Mouse (Mus musculus) olfactory bulb, adult 2 months (tissue): ENCODE data around the gene Vps13a. TPM values are rescaled to one million over a fixed set of nuclear protein-coding genes. Genes with fewer than 3 reads are reported as not detected.
"Not testable (repeated sequence)": the region's sequence is repeated elsewhere in the genome, so short reads cannot be mapped to it uniquely, and the experiment has no call there.

Source experiments
- H3K27ac ChIP-seq: fragments of 200-500 bp; 2 replicates; pipeline ENCODE4 v1.5.1; 2012; ENCODE audit warnings: low read depth, low read length; ENCODE audit not compliant: insufficient read depth
- H3K4me1 ChIP-seq: fragments of 200-500 bp; 2 replicates; pipeline ENCODE4 v1.6.1; 2012; ENCODE audit warnings: low read length; ENCODE audit not compliant: control insufficient read depth, insufficient read depth
- H3K4me3 ChIP-seq: fragments of 200-500 bp; 2 replicates; pipeline ENCODE4 v1.5.1; 2012; ENCODE audit warnings: mild to moderate bottlenecking, low read depth, low read length, moderate library complexity; ENCODE audit not compliant: insufficient read depth
- CTCF ChIP-seq: fragments of 200-500 bp; IDR thresholded peaks from 2 replicates; pipeline ENCODE4 v1.5.1; 2012; ENCODE audit warnings: low read depth, mild to moderate bottlenecking, low read length, moderate library complexity; ENCODE audit not compliant: insufficient read depth
- POLR2A ChIP-seq: fragments of 200-500 bp; IDR thresholded peaks from 2 replicates; pipeline ENCODE4 v1.6.1; 2012; ENCODE audit warnings: mild to moderate bottlenecking, low read depth, low read length, moderate library complexity; ENCODE audit not compliant: insufficient read depth
- WGBS: fragments of 180-500 bp; shearing (Covaris S2); methylation state at CpG from one replicate; pipeline ENCODE4 v1.1.7; 2018; 5-methylcytosine and 5-hydroxymethylcytosine counted together
- polyA plus RNA-seq: library from polyadenylated mRNA; stranded (reverse); fragments of >200 nt; gene quantifications from 2 replicates; pipeline ENCODE4 v1.2.4, GENCODE M21; 2012; ENCODE audit warnings: low replicate concordance; ENCODE audit not compliant: missing spikeins, insufficient read depth, insufficient read length

Vps13a gene
- polyA plus RNA-seq, 1 experiment, result not detected

DNA sequence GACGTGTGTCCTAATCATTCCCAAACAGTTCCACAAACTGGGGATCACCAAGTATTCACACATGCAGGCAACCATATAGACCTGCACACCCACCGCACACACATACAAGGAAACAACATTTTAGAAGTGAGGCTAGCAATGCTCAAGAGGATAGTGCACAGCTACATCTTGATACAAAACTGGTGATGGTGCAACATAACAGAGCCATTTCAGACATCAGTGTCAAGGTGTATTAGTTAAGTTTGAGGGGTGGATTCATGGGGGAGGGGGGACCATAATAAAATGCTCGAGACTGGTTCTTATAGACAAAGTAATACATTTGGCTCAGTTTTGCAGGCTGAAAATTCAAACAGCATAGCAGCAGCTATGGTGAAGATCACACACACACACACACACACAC is 2.8 kb downstream of the Vps13a start:
- Histone ChIP-seq H3K27ac (no peak overlapping the region), H3K4me1 (peaks cover 5% of the 10 kb centered on the region; the same call in 1 of the 2 replicates), H3K4me3 (no peak overlapping the region)
- WGBS, result 75% methylated on average over 3 of the region's 3 CpGs
- TF ChIP-seq POLR2A, result no peak
- TF ChIP-seq CTCF, result no peak

DNA sequence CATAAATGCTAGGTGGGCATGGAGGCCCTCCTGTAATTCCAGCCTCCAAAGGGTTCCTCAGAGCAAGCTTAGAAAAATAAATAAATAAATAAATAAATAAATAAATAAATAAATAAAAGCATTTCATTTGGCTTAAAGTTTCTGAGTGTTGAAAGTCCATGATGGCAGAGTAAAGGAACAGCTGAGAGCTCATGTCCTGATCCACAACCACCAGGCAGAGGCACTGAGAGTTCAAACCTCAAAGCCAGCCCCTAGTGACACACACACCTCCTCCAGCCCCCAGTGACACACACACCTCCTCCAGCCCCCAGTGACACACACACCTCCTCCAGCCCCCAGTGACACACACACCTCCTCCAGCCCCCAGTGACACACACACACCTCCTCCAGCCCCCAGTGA is 3.3 kb downstream of the Vps13a start:
- H3K4me1 ChIP-seq, H3K4me3 ChIP-seq, H3K27ac ChIP-seq: not testable (repeated sequence)

DNA sequence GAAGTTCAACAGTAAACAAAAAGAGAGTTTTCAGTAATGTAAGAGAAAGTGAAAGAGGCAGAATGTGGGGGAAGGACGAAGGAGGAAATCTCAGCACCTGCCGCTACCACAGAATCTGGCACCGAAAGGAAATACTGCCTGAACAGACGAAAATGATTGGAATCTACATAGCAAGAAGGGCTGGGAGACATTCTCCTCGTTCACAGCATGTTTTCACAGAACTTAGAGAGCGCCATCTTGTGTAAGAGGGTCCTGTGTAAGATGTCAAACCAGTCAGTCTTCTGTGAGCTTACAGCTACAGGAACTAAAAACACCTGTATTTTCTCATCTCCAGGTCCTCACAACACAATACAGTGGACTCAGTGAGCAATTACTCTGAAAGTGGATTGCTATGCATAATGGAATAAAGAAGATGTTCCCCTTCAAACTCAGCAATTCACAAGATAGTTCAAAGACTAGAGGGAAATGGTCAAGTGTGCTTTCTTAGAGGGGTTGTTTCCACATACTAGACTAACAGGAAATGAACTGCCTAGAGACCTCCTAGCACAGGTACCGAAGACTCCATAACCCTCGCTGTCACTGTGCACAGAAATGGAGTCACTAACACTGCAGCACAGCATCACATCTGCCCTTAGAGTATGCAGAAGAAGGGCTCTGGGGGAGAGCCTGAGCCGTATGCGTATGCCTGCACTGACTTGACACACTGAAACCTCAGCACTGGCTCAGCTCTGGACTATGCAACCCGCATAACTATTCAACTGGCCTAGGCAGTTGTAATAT is 7.3 kb downstream of the Vps13a start:
- WGBS, result 68% methylated on average over 11 of the region's 11 CpGs
- peaks cover under 1% of the 10 kb centered on the region; the same call in 1 of the 2 replicates for H3K4me1 ChIP-seq
- H3K27ac ChIP-seq, result no peak overlapping the region
- H3K4me3 ChIP-seq, result no peak overlapping the region
- TF ChIP-seq POLR2A (no peak), CTCF (no peak)

DNA sequence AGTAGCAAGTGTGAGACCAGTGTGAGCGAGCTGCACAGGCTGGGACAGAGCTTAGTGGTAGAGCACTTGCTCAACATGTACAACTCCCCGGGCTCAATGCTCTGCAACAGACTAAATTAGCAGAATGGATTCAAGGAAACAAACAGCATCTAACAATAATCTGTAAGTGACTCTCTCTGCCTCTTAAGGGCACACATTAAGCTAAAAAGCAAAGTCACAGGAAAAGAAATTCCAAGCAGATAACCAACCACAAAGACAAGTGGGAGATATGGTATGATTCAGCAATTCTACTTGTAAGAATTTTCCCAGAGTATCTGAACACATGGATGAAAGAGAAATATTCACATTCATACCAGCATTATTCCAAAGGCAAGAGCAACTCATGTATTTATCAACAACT is 13.3 kb downstream of the Vps13a start:
- WGBS, result 71% methylated on average over 2 of the region's 2 CpGs
- TF ChIP-seq CTCF (no peak), POLR2A (no peak)
- H3K27ac ChIP-seq, result no peak overlapping the region

DNA sequence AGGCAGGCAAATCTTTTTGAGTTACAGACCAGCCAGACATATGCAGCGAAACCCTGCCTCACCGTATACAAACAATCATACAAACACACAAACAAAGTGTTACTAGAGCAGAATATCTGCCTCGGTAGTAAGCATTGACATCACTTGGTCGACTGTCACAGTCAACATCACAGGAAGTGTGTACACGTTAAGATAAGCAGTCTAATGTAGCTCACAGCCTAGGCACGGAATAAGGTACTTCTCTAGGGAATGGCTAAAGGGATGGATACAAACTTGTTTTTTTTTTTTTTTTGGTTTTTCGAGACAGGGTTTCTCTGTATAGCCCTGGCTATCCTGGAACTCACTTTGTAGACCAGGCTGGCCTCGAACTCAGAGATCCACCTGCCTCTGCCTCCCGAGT is 23.3 kb downstream of the Vps13a start:
- WGBS, result 95% methylated on average over 9 of the region's 9 CpGs
- H3K4me3 ChIP-seq, H3K4me1 ChIP-seq, H3K27ac ChIP-seq: not testable (repeated sequence)

More for the DNA sequence above, 13.3 kb downstream of the Vps13a start:
- Histone ChIP-seq H3K4me3 (no peak overlapping the region), H3K4me1 (no peaks in the 10 kb centered on the region)

DNA sequence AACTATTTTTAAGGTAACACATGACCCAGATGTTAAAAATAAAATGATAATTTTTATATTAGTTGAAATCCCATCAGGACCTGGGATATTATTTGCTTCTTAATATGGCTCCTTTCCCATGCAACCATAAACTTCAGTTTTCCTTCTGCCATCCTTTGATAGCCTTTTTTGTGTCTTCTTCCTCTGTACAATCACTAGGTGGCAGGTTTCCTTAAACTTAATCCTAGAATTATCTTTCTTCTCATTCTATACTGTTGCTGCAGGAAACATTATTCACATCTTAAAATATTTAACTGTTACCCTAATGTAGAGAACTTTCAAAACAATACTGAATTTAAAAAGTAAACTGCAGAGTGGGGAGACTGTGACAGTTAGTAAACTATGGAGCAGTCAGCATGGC is 24.9 kb downstream of the Vps13a start:
- TF ChIP-seq POLR2A (no peak), CTCF (no peak)
- H3K4me3 ChIP-seq, result no peak overlapping the region

DNA sequence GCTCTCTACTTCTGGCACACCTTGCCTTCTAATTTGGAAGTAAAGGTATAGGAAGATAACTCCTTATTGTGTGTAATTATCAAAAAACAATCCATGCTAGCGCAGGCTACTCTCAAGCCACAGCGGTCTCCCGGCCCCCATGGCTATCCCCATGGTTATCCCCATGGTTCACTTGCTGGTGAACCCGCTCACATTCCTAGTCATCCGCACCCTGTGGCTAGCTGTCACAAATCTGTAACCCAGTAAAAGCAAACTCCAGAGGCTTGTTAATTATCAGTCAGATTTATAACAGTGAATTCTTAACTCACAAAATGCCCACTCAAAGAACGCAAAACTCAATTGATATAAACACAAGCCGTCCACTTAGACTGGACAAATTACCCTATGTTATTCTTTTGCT is 25.5 kb downstream of the Vps13a start:
- Histone ChIP-seq H3K4me3 (no peak overlapping the region), H3K27ac (no peak overlapping the region), H3K4me1 (no peaks in the 10 kb centered on the region)
- no peak for TF ChIP-seq CTCF
- no peak for TF ChIP-seq POLR2A
- WGBS, result 93% methylated on average over 7 of the region's 7 CpGs

More for the DNA sequence above, 24.9 kb downstream of the Vps13a start:
- Histone ChIP-seq H3K27ac (no peak overlapping the region), H3K4me1 (no peaks in the 10 kb centered on the region)

DNA sequence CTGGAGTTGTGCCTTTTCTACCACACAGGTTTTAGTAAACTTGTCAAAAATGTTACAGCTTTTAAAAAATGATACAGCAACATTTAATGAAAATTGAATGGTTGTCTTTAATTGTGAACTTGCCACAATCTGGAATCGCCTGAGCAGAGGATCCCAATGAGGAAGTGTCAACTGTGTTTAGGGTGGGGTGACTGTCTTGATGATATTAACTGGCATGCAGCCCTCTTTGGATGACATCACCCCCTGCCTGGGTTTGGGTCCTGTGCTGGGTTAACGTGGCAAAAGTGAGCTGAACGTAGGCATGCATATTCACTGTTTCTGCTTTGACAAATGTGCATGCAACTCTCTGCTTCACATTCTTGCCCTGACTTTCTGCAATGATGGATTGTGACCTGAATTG is 27.6 kb downstream of the Vps13a start:
- no peaks in the 10 kb centered on the region for H3K4me1 ChIP-seq
- H3K27ac ChIP-seq, result no peak overlapping the region
- TF ChIP-seq CTCF (no peak), POLR2A (no peak)
- H3K4me3 ChIP-seq, result no peak overlapping the region
- 81% methylated on average over 3 of the region's 3 CpGs for WGBS

DNA sequence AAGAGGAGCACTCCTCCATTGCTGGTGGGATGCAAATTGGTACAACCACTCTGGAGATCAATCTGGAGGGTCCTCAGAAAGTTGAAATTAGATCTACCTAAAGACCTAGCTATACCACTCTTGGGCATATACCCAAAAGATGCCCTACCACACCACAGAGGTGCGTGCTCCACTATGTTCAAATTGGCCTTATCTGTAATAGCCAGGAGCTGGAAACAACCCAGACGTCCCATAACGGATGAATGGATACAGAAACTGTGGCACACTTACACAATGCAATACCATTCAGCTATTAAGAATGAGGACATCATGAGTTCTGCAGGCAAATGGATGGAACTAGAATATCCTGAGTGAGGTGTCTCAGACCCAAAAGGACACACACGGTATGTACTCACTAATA is 43.9 kb downstream of the Vps13a start:
- Histone ChIP-seq H3K4me1 (no peaks in the 10 kb centered on the region), H3K27ac (no peak overlapping the region), H3K4me3 (no peak overlapping the region)
- 87% methylated on average over 4 of the region's 4 CpGs for WGBS
- no peak for TF ChIP-seq CTCF

DNA sequence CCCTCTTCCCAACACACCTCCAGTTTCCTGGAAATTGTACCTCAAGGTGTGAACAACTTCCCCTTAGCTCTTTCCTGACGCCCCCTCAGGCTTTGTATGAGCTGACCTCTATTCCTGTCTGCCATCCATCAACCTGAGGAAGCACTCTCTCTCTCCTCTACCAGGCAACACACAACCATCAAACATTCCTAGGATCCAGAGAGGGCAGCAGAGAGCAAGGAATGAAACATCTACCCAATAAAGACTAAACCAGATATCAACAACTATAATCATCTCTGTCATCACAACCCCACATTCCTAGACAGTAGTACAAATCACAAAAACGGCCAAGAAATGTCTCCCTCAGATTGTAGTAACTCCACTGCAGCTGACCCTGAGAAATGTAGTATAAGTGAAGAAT is 52.0 kb downstream of the Vps13a start:
- Histone ChIP-seq H3K27ac (no peak overlapping the region), H3K4me3 (no peak overlapping the region), H3K4me1 (no peaks in the 10 kb centered on the region)
- 72% methylated on average over 2 of the region's 2 CpGs for WGBS
- TF ChIP-seq CTCF (no peak), POLR2A (no peak)
